Mouse (Mus musculus) hematopoietic stem cell, adult 5-6 weeks (primary cell): ENCODE measurements around the gene Zdhhc8. TPM values are rescaled to one million over a fixed set of nuclear protein-coding genes. Genes with fewer than 3 reads are reported as not detected.

Experiments used
- ATAC-seq, 2 experiments: fragments of 125-278 bp in 1 of 2; replicated peaks in 1 of 2; 2 replicates each; pipeline ENCODE4 v1.8.0; 2016 to 2017; ENCODE audit warnings: inconsistent platforms in 2 of 2, mild to moderate bottlenecking in 2 of 2, moderate number of reproducible peaks in 2 of 2, low read depth in 1 of 2, moderate TSS enrichment in 1 of 2; ENCODE audit not compliant: low FRiP score in 2 of 2, poor library complexity in 2 of 2, severe bottlenecking in 2 of 2, insufficient read depth in 1 of 2, low TSS enrichment in 1 of 2
- total RNA-seq: library from RNA; stranded (forward); fragments of 172-1452, 232-1000 nt; gene quantifications from 2 replicates; pipeline ENCODE4 v1.2.3, GENCODE M21; 2017

Gene Zdhhc8
- total RNA-seq, 1 experiment from 2014 or later = 9.6 TPM

DNA sequence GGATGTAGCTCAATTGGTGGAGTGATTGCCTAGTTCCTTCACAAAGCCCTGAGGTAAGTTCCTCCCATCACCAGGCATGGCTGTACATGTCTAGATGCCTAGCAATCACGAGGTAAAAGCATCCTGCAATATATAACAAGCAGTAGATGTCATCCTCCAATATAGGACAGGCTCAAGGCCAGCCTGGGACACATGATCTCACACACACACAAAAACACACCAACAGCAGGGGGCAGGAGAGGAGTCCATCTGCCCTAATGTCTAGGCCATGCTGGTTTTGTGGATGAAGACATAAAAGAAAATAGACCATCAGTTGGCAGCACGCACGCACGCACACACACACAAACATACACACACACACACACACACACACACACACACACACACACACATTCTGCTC, 58.2 kb downstream of the Zdhhc8 start:
- no peak for ATAC-seq

GRCm38 (mm10) chr16:18175817-18176541, 59.0 kb downstream of the Zdhhc8 start:
- peak; percentile 36 to 50; a peak in 3 of 4 replicates for ATAC-seq

DNA sequence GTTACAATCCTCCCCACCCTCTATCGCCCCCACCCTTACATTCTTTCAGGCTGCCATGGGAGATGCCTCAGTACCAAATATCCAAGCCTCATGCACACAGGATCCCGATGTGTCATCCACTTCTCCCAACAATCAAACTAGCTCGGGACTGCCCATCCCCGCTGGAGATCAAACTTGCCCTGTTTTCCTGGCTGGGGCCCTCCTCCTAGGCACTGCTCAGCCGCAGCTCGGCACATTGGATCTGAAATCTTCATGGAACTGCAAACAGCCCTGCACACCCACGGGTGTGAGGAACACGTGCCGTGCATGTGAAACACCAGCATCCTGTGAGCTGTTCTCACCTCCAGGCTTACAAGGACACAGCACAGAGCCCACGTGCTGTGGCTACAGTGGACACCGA, 61.1 kb downstream of the Zdhhc8 start:
- no peak for ATAC-seq

DNA sequence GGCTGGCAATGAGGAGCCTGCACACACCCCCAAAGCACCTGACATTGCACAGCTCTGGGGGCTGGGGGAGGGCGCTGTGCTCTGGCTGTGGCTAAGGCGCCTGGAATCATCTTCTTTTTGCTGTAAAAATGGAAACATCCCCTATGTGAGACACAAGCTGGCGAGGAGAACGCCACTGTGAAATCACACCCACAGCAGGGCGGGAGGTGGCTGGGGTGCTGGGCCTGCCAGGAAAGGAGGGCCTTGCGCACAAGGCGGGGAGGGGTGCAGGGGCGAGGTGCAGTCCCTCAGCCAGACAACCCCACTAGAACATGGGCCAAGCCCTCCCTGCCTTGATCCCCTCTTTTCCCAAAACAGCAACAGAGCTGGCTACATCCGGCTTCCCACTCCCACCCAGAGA, 61.7 kb downstream of the Zdhhc8 start:
- no peak for ATAC-seq

DNA sequence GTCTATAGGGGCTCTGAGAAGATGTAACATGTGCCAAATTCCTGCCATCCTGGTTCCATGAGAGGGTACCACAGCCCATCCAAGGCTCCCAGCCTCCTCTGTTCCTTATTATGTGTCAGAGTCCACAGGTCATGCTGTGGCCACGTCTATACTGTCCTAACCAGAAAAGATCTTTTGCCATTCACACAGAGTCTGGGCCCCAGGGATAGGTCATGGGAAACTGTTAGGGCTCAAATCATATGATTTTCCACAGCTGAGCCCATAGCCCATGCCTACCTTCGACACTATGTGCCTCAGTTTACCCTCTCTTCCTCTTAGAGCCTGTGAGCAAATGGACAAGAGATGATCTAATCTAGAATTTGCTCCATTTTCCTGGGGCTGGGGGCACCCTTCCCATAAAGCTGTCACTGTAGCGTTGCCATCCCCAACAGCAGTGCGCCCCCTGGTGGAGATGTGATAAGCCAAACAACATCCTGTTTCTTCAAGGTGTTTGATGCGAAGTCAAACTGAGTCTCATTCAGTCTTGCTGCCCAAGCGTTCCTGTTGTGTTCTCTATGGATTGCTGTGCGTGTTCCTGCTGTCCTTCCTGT, 62.6 kb downstream of the Zdhhc8 start:
- ATAC-seq = peak in 1 of 2 experiments; percentile 61; a peak in 3 of 4 replicates

Other genes with a start within 250 kb of the Zdhhc8 start
- 19.6 and 29.7 TPM in 2 replicates for gene Dgcr6, start 182.3 kb downstream of the Zdhhc8 start, total RNA-seq
- gene Prodh, start 144.9 kb downstream of the Zdhhc8 start, total RNA-seq = 41.1 and 67.9 TPM in 2 replicates
- 0.19 TPM in 1 of 2 replicates, not detected in the other for gene Rtn4r, start 107.5 kb downstream of the Zdhhc8 start, total RNA-seq
- not detected in 2 replicates for gene Ccdc188, start 17.3 kb downstream of the Zdhhc8 start, total RNA-seq
- 86.8 and 88.1 TPM in 2 replicates for gene Trmt2a, start 13.5 kb upstream of the Zdhhc8 start, total RNA-seq
- gene Ranbp1, start 13.6 kb upstream of the Zdhhc8 start, total RNA-seq = 330 and 415 TPM in 2 replicates
- not detected in 2 replicates for gene Gm49776, start 23.2 kb upstream of the Zdhhc8 start, total RNA-seq
- 62.5 and 84.9 TPM in 2 replicates for gene Dgcr8, start 54.1 kb upstream of the Zdhhc8 start, total RNA-seq
- 11.7 and 13.9 TPM in 2 replicates for gene Tango2, start 113.0 kb upstream of the Zdhhc8 start, total RNA-seq
- gene Arvcf, start 113.0 kb upstream of the Zdhhc8 start, total RNA-seq = 4.7 and 12.7 TPM in 2 replicates
- 12.6 and 16.3 TPM in 2 replicates for gene Txnrd2, start 191.2 kb upstream of the Zdhhc8 start, total RNA-seq
- 54.8 and 57.7 TPM in 2 replicates for gene Comt, start 191.7 kb upstream of the Zdhhc8 start, total RNA-seq